Mouse (Mus musculus) MEL (cell line): Measurements from ENCODE around the gene Gm20481. TPM values are rescaled to one million over a fixed set of nuclear protein-coding genes. Genes with fewer than 3 reads are reported as not detected.

Source experiments
- DNase-seq: peaks from one replicate; pipeline ENCODE4 v3.0.0; 2011; ENCODE audit warnings: low read depth, low spot score
- H3K27ac ChIP-seq: 2 replicates; pipeline ENCODE4 v1.5.1; 2012; ENCODE audit warnings: low read depth, mild to moderate bottlenecking, control low read depth, low read length, moderate library complexity; ENCODE audit not compliant: control insufficient read depth
- H3K27me3 ChIP-seq, 2 experiments: fragments of 150-350 bp in 1 of 2; sonication (generic) in 1 of 2; 2 replicates each; pipeline ENCODE4 v1.6.1; 2012; ENCODE audit warnings: low read length in 2 of 2, mild to moderate bottlenecking in 2 of 2, improper control_type of control experiment in 1 of 2, moderate library complexity in 1 of 2; ENCODE audit not compliant: insufficient read depth in 2 of 2, control insufficient read depth in 1 of 2
- H3K36me3 ChIP-seq, 2 experiments: 2 replicates each; pipeline ENCODE4 v1.6.1; 2012 to 2014; ENCODE audit warnings: low read length in 2 of 2, improper control_type of control experiment in 1 of 2, inconsistent platforms in 1 of 2, mild to moderate bottlenecking in 1 of 2; ENCODE audit not compliant: insufficient read depth in 2 of 2, control insufficient read depth in 1 of 2
- H3K4me1 ChIP-seq, 2 experiments: fragments of 150-350 bp in 1 of 2; sonication (generic) in 1 of 2; 2 replicates each; pipeline ENCODE4 v1.6.1; 2012; ENCODE audit warnings: low read length in 2 of 2, improper control_type of control experiment in 1 of 2, mild to moderate bottlenecking in 1 of 2; ENCODE audit not compliant: insufficient read depth in 2 of 2, control insufficient read depth in 1 of 2
- H3K4me3 ChIP-seq, 2 experiments: fragments of 150-350 bp in 1 of 2; sonication (generic) in 1 of 2; 2 replicates each; pipeline ENCODE4 v1.5.1; 2012; ENCODE audit warnings: low read depth in 2 of 2, low read length in 2 of 2, mild to moderate bottlenecking in 2 of 2, moderate library complexity in 2 of 2, control low read depth in 1 of 2, improper control_type of control experiment in 1 of 2; ENCODE audit not compliant: control insufficient read depth in 1 of 2, insufficient read depth in 1 of 2
- H3K79me2 ChIP-seq: 2 replicates; pipeline ENCODE4 v1.6.1; 2012; ENCODE audit warnings: mild to moderate bottlenecking, low read length, moderate library complexity; ENCODE audit not compliant: control insufficient read depth, poor library complexity, insufficient read depth
- H3K9ac ChIP-seq: 2 replicates; pipeline ENCODE4 v1.6.1; 2012; ENCODE audit warnings: low read depth, mild to moderate bottlenecking, control low read depth, low read length, moderate library complexity; ENCODE audit not compliant: control insufficient read depth, poor library complexity, severe bottlenecking
- H3K9me3 ChIP-seq: fragments of 150-350 bp; sonication (generic); replicated peaks from 2 replicates; pipeline ENCODE4 v1.6.1; 2012; ENCODE audit warnings: mild to moderate bottlenecking, low read length, improper control_type of control experiment, moderate library complexity; ENCODE audit not compliant: insufficient read depth
- CHD1 ChIP-seq: IDR thresholded peaks from 2 replicates; pipeline ENCODE4 v1.6.1; 2012; ENCODE audit warnings: low read depth, mild to moderate bottlenecking, inconsistent platforms, low read length, improper control_type of control experiment
- CHD2 ChIP-seq: IDR thresholded peaks from 2 replicates; pipeline ENCODE4 v1.6.1; 2011; ENCODE audit warnings: low read length, improper control_type of control experiment
- ELF1 ChIP-seq: IDR thresholded peaks from 2 replicates; pipeline ENCODE4 v1.6.1; 2014; ENCODE audit warnings: low read depth, mild to moderate bottlenecking, inconsistent platforms, low read length, improper control_type of control experiment, moderate library complexity
- ETS1 ChIP-seq: IDR thresholded peaks from 2 replicates; pipeline ENCODE4 v1.6.1; 2012; ENCODE audit warnings: low read depth, mild to moderate bottlenecking, inconsistent platforms, low read length, improper control_type of control experiment, moderate library complexity
- GABPA ChIP-seq: IDR thresholded peaks from 2 replicates; pipeline ENCODE4 v1.6.1; 2012; ENCODE audit warnings: low read depth, mild to moderate bottlenecking, inconsistent platforms, low read length, improper control_type of control experiment, moderate library complexity
- HCFC1 ChIP-seq: IDR thresholded peaks from 2 replicates; pipeline ENCODE4 v1.6.1; 2012; ENCODE audit warnings: low read depth, mild to moderate bottlenecking, inconsistent platforms, low read length, improper control_type of control experiment, moderate library complexity
- MAFK ChIP-seq: IDR thresholded peaks from 2 replicates; pipeline ENCODE4 v1.6.1; 2011; ENCODE audit warnings: low read depth, mild to moderate bottlenecking, low read length, improper control_type of control experiment, borderline replicate concordance
- MEF2A ChIP-seq: IDR thresholded peaks from 2 replicates; pipeline ENCODE4 v1.6.1; 2014; ENCODE audit warnings: low read depth, mild to moderate bottlenecking, inconsistent platforms, low read length, improper control_type of control experiment; ENCODE audit not compliant: poor library complexity, insufficient replicate concordance, severe bottlenecking; ENCODE audit errors: extremely low read depth
- MXI1 ChIP-seq: IDR thresholded peaks from 2 replicates; pipeline ENCODE4 v1.6.1; 2011; ENCODE audit warnings: mild to moderate bottlenecking, low read depth, low read length, improper control_type of control experiment
- MYC ChIP-seq: IDR thresholded peaks from 2 replicates; pipeline ENCODE4 v1.6.1; 2011; ENCODE audit warnings: low read depth, mild to moderate bottlenecking, low read length, improper control_type of control experiment, moderate library complexity
- NELFE ChIP-seq: IDR thresholded peaks from 2 replicates; pipeline ENCODE4 v1.6.1; 2011; ENCODE audit warnings: low read depth, low read length, improper control_type of control experiment
- NRF1 ChIP-seq: IDR thresholded peaks from 2 replicates; pipeline ENCODE4 v1.6.1; 2014; ENCODE audit warnings: low read depth, mild to moderate bottlenecking, inconsistent platforms, low read length, improper control_type of control experiment, moderate library complexity; ENCODE audit not compliant: poor library complexity, insufficient read depth, severe bottlenecking
- POLR2A ChIP-seq, 2 experiments: IDR thresholded peaks; 2 replicates each; pipeline ENCODE4 v1.6.1; 2011 to 2012; ENCODE audit warnings: low read length in 2 of 2, mild to moderate bottlenecking in 2 of 2, control low read depth in 1 of 2, improper control_type of control experiment in 1 of 2, low read depth in 1 of 2, moderate library complexity in 1 of 2; ENCODE audit not compliant: control insufficient read depth in 1 of 2, insufficient read depth in 1 of 2, poor library complexity in 1 of 2
- POLR2AphosphoS2 ChIP-seq: IDR thresholded peaks from 2 replicates; pipeline ENCODE4 v1.6.1; 2011; ENCODE audit warnings: low read length, improper control_type of control experiment
- SIN3A ChIP-seq: IDR thresholded peaks from 2 replicates; pipeline ENCODE4 v1.6.1; 2012; ENCODE audit warnings: low read length, improper control_type of control experiment, inconsistent platforms
- TAL1 ChIP-seq: IDR thresholded peaks from 2 replicates; pipeline ENCODE4 v1.6.1; 2012; ENCODE audit warnings: mild to moderate bottlenecking, inconsistent platforms, low read length, moderate library complexity, mixed read lengths
- USF2 ChIP-seq, 2 experiments: IDR thresholded peaks; 2 replicates each; pipeline ENCODE4 v1.6.1; 2011 to 2012; ENCODE audit warnings: improper control_type of control experiment in 2 of 2, low read length in 2 of 2, borderline replicate concordance in 1 of 2, inconsistent platforms in 1 of 2, low read depth in 1 of 2, mild to moderate bottlenecking in 1 of 2; ENCODE audit not compliant: insufficient read depth in 1 of 2
- ZMIZ1 ChIP-seq: IDR thresholded peaks from 2 replicates; pipeline ENCODE4 v1.6.1; 2012; ENCODE audit warnings: low read depth, mild to moderate bottlenecking, inconsistent platforms, low read length, improper control_type of control experiment, moderate library complexity
- ZNF384 ChIP-seq: IDR thresholded peaks from 2 replicates; pipeline ENCODE4 v1.6.1; 2012; ENCODE audit warnings: low read depth, mild to moderate bottlenecking, inconsistent platforms, low read length, improper control_type of control experiment
- polyA plus RNA-seq, 2 experiments: library from polyadenylated mRNA; stranded (reverse) in 1 of 2; unstranded in 1 of 2; fragments of >175 nt in 1 of 2; fragments of >200 nt in 1 of 2; gene quantifications; 2 replicates each; pipeline versions ENCODE4 v1.2.1 to v1.2.4; 2012; ENCODE audit warnings: low replicate concordance in 2 of 2, low read depth in 1 of 2; ENCODE audit not compliant: insufficient read length in 2 of 2, insufficient read depth in 1 of 2, missing spikeins in 1 of 2
- total RNA-seq: library from RNA; depleted of rRNA; stranded (reverse); fragments of 300-350 nt; gene quantifications from 2 replicates; pipeline ENCODE4 v1.2.3, GENCODE M21; 2012

The Gm20481 gene
- total and polyA plus RNA-seq, 3 experiments, result not detected

GRCm38 (mm10) chr17:35011440-35011839, 41.7 kb downstream of the Gm20481 start:
- Histone ChIP-seq H3K27ac (no peak overlapping the region), H3K9me3 (no peaks in the 10 kb centered on the region), H3K4me1 (peaks cover 0 to 13% of the 10 kb centered on the region in 2 experiments; a peak in 2 of 4 replicates), H3K36me3 (peaks cover 3 to 6% of the 10 kb centered on the region in 2 experiments), H3K79me2 (peaks cover 4% of the 10 kb centered on the region; the same call in 1 of the 2 replicates), H3K4me3 (no peak overlapping the region), H3K9ac (no peak overlapping the region), H3K27me3 (no peaks in the 10 kb centered on the region)
- no peak for DNase-seq
- no peak for TF ChIP-seq ZNF384
- TF ChIP-seq MEF2A, result no peak
- TF ChIP-seq ZMIZ1, result no peak
- TF ChIP-seq MYC, result no peak
- TF ChIP-seq SIN3A, result no peak
- no peak for TF ChIP-seq CHD1
- TF ChIP-seq ELF1, result no peak
- TF ChIP-seq NRF1, result no peak
- no peak for TF ChIP-seq USF2 (IDR thresholded peaks at IDR 0.05; ENCODE audit: borderline replicate concordance in 1 of 2, insufficient read depth in 1 of 2, low read depth in 1 of 2, low read length in 2 of 2)
- no peak for TF ChIP-seq NELFE
- TF ChIP-seq MXI1, result no peak
- TF ChIP-seq GABPA, result no peak

DNA sequence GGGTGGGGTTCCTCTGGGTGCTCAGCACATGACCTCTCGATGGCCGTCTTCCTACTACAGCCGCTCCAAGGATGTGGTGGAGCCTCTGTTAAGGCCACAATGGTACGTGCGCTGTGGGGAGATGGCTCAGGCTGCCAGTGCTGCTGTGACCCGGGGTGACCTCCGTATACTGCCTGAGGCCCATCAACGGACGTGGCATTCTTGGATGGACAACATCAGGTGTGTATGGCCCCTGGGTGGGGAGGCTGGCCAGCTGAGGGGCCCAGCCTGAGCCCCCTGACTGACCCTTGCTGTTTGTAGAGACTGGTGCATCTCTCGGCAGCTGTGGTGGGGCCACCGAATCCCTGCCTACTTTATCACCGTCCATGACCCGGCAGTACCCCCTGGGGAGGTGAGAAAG, 42.7 kb downstream of the Gm20481 start:
- Histone ChIP-seq H3K9me3 (no peaks in the 10 kb centered on the region), H3K36me3 (peaks cover 6 to 9% of the 10 kb centered on the region in 2 experiments), H3K9ac (no peak overlapping the region), H3K4me3 (no peak overlapping the region), H3K79me2 (peaks cover 4% of the 10 kb centered on the region; the same call in 1 of the 2 replicates), H3K27ac (no peak overlapping the region)
- no peak for DNase-seq
- TF ChIP-seq POLR2A (IDR thresholded peaks at IDR 0.05; ENCODE audit: control insufficient read depth in 1 of 2, insufficient read depth in 1 of 2, low read depth in 1 of 2, low read length in 2 of 2, poor library complexity in 1 of 2) (no peak), POLR2AphosphoS2 (no peak), ZMIZ1 (no peak), ELF1 (no peak), HCFC1 (no peak), USF2 (IDR thresholded peaks at IDR 0.05; ENCODE audit: borderline replicate concordance in 1 of 2, insufficient read depth in 1 of 2, low read depth in 1 of 2, low read length in 2 of 2) (no peak), TAL1 (no peak), ETS1 (no peak), NRF1 (no peak), MXI1 (no peak), MAFK (no peak), CHD2 (no peak), SIN3A (no peak)
- TF ChIP-seq, all 39 proteins: peak for 0
- Histone ChIP-seq H3K27me3 (no peaks in the 10 kb centered on the region), H3K4me1 (peaks cover 0 to 15% of the 10 kb centered on the region in 2 experiments; a peak in 3 of 4 replicates)
